Mouse (Mus musculus): ENCODE data around the gene Olfr522.

The Olfr522 gene

DNA sequence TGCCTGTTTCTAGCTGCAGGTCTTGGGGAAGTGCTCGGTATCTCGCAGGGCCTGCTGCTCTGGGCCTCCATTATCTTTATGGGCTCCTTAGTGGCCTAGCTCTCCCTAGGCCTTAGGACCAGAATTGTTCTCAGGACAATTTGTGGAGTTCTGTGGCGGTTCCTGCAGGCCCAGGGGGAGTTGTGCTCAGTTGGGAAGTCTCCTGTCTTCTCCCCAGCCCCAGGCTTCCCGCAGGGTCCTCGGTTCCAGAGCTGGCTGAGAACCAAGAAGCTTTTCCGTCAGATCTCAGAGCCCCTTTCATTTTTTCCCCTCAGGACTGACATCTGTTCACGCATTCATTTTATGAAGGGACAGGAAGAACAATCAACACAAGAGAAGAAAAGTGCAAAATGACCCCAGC, at the start of gene Olfr522:
TSS of gene Olfr522 (minus strand) at position 101 of the 400 bp plus-strand sequence.
- no peak for DNase-seq (ENCODE audit: low spot score in 2 of 2)

DNA sequence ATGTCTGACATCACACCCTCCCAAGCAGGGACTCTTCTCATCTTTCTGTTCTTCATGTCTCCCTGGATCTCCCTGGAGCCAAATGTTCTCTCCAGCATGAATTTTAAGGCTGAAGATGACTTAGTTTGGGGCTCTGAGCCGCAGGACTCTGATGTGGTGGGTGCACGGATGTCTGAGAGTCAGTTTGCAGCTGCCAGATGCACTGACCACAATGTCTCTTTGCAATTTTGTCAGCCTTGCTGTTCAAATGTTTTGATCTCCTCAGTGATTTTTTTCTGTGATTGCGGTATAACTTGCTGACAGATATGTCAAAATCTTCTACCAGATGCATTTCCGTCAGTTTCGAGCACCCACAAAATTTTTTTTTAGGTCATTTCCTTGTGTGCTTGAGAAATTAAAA, 49.3 kb upstream of the Olfr522 start:
- no peak for DNase-seq (ENCODE audit: low spot score in 2 of 2)

DNA sequence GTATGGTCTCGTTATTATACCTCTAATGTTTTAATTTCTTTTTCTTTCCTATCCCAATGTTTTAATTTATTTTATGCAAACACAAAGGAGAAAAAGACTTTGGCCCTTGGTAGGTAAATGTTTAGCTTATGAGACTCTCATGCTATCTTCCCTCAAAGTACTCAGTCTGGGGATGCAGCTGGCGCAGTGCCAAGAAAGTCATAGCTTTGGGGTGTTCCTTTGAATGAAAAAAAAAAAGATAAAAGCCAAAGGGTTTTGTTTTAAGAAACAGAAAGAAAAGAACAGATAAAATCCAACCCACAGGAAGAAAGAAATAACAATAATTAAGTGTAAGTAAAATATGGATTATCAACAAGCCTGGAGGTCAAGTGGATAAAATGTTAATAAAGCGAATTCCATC, 44.1 kb upstream of the Olfr522 start:
- DNase-seq (ENCODE audit: low spot score in 2 of 2): no peak

DNA sequence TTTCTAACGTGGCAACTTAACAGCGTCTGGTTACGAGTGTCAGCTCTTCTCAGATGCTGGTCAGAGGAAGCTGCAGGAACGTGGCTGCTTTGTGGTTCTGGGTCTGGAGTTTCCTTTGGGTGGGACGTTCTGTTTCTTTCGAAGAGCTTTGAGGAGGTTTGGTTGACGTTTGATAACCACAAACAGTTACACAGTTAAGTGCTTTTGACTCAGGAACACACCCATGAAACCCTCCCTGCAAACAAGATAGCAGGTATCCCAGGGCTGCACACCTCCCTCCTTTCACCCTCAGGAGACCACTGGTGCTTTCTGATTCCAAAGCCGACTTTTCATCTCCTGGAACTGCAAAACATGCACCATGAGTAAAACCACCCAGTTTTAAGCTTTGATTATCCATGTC, 43.6 kb upstream of the Olfr522 start:
- DNase-seq (ENCODE audit: low spot score in 2 of 2): no peak

DNA sequence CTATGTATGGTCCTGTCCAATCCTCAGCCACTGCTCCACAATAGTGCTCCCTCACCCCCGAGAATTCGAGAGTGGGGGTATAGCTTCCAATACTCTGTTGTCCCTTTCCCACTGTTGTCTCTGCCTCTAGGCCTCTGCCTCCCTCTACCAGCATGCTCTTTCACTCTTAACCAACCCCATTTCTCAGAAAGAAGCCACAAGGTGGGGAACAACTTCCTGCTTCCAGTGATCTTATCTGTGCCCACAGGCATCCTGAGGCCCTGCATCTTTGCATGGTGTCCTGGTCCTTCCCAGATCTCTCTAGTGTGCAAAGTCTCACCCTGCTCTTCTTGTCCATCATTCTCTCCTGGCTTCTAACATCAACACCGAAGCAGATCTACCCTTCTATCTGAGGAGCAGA, 42.3 kb upstream of the Olfr522 start:
- DNase-seq (ENCODE audit: low spot score in 2 of 2): no peak

DNA sequence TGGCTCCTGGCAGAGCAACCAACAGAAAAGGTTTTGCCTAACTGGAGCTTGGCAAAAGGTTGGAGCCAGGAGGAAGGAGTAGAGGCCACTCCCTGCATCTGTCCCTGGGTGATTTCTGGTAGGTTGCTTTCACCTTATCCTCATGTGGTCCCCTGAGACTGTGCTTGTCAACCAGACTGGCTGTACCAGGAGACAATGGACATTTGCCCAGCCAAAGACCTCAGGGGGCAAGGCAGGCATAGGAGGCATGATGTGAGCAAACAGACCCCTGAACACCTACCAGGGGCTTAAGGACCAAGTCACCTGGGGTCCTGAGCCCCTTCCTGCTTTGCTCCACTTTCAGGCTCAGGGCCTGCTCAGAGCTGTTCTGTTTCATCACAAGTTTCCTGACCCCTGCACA, 41.3 kb upstream of the Olfr522 start, which contains the start of gene Olfr524:
TSS of gene Olfr524 (minus strand) at position 101 of the 400 bp plus-strand sequence.
- DNase-seq (ENCODE audit: low spot score in 2 of 2): no peak

DNA sequence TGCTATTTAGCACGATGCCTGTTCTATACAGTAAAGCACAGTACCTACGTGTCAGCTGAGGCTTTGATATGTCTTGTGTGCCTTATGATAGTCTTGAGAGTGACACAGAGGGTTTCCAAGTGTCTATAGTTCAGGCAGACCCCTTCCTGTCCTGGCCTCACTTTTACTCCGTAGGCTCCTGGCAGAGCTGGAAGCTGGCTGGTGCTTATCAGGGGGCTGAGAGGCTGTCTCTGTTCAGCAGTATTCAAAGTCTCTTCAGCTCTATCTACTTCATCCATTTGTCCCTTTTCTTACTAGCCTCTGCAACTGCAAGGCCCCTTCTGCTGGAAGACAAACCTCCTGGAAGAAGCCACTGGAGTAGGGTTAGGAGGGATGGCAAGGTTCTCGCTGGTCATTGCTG, 36.5 kb upstream of the Olfr522 start:
- no peak for DNase-seq (ENCODE audit: low spot score in 2 of 2)

DNA sequence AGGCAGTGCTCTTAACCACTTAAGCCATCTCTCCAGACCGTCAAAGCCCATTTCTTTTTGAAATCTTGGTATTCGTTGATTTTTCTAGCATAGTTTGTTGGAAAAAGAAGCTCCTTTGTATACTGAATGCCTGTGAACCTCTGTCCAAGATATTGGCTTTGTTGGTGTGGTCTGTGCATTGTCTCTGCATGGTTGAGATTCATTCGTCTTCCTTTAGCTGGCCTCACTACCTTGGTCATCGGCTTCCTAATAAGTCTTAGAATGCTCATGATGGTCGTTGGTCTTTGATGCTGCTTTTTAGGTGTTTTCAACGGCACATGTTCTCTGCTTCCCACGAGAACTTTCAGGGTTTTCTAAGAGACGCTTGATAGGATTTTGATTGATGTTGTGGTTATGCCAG, 31.4 kb upstream of the Olfr522 start:
- DNase-seq (ENCODE audit: low spot score in 2 of 2): no peak

DNA sequence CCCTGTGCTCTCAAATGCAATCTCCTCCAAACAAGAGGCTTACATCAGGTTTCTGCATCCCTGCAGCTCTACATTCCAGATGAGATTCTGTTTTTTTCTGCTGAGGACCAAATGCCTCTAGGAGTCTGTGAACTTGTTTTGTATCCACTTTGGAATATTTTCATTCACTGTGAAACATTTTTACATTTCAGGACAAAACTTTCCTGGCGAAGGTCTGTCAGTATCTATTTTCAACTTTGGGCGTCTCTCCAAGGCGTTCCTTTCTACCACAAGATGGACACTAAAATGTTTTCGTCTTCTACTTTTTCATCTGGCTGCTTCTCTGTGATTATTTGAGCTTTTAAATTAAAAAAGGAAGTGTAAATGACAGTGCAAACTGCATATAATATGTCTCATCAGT, 29.5 kb upstream of the Olfr522 start:
- DNase-seq (ENCODE audit: low spot score in 2 of 2): peak in 1 of 2 experiments; percentile 31

DNA sequence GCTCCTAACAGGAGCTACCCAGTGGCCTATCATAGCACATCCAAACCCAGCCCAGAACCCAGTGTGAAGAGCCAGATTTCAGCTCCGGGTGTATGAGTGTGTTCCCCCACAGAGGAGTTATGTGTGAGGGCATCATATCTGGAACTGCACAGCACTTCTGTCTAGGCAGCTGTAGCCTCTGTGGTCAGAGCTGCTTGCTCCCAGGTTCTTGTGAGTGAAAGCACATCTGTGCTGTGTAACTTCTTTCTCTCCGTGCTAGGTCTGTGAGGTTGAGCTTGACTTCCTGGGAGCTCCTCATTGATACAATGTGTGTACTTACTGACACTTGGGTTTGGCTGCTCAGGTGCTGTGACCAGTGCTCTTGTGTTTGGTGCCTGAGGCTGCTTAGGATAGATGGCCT, 28.3 kb upstream of the Olfr522 start:
- no peak for DNase-seq (ENCODE audit: low spot score in 2 of 2)

DNA sequence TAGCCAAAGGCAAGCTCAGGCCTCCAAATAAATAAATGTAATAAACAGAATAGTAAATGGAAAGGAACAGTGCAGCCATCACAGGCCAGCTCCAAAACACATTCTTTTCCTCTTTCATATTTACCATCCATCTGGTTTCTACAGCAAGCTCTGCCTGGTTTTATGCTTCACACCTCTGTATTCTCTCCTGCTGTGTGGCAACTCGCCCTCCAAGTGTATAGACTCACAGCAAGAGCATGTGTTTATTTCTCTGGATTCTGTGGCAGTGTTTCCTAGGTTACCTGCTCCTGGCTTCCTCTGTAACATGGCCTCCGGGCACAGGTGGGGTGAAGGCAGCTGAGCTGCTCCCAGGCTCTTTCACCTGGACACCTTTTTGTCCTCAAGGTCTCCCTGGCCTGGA, 27.9 kb upstream of the Olfr522 start:
- DNase-seq (ENCODE audit: low spot score in 2 of 2): no peak

DNA sequence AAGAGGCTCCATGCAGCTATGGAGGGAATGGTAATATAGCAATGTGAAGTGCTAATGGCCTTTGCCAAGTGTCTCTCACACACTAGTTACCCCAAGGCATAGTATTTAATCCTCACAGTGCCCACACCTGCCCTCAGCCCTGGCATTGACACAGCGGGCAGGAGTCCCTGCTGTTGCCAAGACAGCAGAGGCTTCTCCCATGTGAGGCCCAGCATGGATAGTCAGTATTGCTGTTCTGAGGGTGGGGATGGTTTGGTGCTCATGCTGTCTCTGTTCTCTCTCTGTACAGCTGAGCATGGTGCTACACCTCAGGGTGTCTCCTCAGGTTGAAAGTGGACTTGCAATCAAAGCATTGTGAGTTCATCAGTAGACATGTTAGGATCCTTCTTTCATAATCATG, 25.9 kb upstream of the Olfr522 start:
- DNase-seq (ENCODE audit: low spot score in 2 of 2): no peak

DNA sequence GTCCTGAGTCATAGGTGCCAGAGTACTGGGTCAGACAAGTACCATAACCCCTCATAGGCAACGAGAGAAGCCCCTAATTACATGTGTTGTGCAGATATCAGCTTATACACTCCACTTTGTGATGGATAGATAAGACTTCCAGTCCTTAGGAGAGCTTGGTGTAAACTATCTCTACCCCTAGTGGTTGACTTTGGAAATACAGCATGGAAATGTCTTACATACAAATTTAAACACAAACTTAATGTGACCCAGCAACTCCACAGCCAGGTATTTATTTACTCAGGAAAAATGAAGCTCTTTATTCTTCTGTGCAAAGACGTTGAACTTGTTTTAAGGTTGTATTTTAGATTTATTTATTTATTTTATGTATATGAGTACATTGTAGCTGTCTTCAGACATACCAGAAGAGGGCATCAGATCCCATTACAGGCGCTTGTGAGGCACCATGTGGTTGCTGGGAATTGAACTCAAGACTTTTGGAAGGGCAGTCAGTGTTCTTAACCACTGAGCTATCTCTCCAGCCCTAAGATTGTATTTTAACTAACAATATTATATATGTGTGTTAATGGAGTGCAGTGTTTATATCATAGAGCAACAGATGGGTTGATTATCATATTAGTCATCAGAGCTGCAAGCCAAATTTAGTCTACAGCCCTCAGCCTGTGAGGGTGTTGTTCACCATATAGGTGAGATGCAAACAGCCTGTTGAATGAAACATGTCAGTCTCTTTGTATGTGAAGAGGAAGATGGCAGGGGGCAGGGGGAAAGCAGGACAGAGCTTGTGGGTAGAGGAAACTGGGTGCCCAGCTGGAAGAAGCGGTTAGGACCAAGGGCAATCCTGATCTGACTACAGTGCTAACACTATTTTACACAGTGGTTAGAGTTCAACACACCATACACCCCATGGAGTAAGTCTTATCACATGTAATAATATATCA, 24.1 kb upstream of the Olfr522 start:
- no peak for DNase-seq (ENCODE audit: low spot score in 2 of 2)

DNA sequence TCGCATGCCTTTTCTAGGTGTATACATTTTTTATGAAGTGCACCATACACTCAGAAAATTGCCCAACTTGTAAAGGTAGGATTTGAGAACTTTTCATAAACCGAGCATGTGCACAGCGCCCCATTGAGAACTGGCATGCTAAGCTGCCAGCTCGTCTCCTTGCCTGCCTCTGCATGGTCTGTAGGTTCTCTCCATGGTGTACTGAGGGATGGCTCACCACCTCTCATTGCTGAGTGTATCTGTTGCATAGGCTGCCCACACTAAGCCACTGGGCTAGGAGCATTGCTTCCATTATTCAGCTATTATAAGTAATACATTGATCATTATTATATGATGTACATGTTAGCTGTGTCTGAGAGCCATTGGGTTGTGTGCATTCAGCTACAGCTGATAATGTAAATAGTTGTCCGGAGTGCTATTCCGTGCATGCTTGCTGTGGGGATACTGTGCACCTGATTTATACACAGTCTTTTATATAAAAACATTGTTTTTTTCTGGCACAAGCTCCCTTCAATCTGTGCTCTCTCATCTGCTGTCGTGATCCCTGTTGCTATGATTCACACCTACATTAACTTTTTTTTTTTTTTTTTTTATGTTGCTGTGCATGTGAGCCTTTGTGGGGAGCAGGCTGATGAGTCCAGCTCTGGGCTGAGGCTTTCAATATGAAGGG, 23.3 kb upstream of the Olfr522 start:
- DNase-seq (ENCODE audit: low spot score in 2 of 2): no peak

DNA sequence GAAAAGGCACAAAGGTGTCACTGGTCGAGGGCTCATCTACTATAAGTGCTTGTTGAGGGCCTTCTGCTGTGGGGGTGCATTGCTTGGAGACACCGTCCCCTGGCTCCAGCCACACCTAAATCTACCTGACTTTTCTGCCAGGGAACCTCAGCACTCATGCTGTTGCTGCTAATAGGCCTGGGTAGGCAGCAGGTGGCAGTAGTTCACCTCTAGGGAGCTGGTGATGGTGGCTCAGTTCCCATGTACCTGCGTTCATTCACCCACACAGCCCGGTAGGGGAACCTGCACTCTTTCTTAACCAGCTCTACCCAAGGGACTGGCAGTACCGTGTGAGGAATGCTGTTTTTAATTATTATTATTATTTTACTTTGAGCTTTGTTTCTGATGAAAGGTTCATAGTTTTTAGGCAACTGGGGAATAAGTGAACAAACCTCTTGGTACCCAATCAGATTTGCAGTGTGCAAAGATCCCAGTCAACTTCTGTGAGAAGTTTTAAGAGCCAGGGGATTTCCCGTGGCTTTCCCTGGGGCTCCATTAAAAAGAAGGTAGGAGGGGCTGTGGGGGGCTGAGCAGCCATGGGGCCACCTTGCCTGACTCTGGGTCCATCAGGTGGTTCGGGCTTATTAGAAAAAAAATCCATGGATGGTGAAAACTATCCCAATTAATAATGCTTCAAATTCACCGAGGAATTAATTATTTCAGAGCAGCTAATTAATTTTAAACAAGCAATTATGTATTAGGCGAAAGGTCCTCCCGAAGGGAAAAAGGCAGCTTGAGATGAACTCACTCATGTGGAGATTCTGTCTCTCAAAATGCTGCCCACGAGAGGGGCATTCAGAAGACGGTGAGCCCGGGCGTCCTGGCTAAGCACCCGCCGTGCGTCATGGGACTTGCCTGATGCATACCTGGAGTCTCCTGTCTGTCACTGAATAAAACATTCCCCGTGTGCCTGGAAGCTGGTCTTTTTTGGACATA, 22.4 kb upstream of the Olfr522 start:
- peak; percentile 25 to 38 for DNase-seq (ENCODE audit: low spot score in 2 of 2)

DNA sequence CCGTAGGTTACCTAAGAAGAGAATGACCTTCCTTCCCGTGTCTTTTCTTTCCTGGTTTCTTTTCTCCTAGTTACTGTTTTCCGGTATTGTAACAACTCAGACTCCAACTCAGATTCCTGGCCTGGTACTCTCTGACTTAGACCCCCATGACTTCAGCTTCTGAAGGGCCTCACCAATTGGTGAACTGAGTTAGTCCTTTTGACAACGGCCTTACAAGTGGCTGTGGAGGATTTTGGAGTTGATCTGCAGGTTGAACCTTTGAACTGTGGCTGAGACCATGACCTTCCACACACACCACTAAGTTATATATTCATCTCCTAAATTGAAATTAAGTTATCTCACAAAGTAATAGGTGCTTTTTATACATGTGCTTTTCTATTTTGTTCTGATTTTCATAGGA, 19.6 kb upstream of the Olfr522 start:
- no peak for DNase-seq (ENCODE audit: low spot score in 2 of 2)

DNA sequence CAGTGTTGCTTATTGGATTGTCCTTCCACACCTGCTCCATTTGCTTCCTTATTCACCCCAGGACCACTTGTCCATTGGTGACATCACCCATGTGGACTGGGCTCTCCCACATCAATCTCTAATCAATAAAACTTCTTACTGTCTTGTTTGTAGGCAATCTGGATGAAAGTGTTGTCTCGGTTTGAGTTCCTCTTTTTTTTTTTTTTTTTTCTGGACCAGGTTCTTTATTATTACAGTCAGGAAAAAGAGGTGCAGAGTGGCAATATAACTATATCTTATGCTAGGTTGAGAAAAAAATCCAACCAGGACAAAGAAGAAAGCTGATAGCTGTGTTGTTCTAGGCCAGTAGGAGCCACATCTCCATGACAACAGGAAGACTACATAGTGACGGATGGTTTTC, 16.1 kb upstream of the Olfr522 start:
- DNase-seq (ENCODE audit: low spot score in 2 of 2): no peak

DNA sequence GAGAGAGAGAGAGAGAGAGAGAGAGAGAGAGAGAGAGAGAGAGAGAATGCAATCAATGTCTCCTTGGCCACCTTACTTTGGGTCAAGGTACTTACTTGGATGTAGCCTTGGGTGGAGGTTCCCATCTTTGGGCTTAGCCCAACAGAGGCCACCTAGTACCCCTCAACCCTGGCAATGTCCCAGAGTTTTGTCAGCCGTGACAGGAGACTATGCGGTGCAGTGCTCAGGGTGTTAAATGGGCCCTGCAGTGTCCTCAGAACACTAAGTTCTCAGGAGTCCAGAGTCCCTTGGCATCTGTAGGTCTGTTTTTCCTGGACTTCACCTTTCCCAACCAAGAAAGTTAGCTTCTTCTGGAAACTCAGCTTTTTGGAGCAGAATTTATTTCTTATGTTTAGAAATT, 14.6 kb upstream of the Olfr522 start:
- no peak for DNase-seq (ENCODE audit: low spot score in 2 of 2)

DNA sequence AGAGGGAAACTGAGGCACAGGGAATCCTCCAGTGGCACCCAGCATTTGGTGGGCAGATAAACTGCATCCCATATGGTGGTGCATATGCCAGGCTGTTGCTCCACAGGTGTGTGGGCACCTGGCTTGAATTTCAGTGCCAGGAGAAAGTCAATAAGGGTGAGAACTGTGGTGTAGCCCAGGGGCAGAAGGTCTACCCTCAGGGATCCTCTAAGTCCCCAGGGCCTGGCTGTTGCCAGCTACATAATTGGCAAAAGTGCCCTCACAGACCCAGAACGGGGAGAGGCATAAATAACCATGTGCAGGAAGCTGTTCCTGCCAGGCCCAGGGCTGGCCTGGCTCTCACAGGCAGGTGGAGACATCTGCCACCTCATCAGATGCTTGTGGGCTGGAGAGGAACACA, 8.4 kb upstream of the Olfr522 start, which contains the start of gene Olfr523:
TSS of gene Olfr523 (plus strand) at position 282 of the 400 bp plus-strand sequence.
- no peak for DNase-seq (ENCODE audit: low spot score in 2 of 2)

DNA sequence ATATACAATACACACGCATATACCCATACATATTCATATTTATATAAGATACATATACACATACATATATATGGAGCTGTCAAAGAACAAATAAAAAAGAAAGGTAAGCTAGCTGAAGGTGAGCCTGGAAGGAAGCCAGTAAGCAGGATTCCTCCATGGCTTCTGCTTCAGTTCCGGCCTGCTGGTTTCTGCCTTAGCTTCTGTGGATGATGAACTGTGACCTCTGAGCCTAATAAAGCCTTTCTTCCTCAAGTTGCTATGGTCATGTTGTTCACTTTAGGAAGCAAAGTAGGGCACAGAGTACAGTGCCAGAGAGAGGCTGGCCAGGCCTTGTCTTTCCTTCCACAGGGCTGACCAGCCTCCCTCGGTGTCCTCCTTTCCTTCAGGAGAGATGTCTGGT, 6.3 kb upstream of the Olfr522 start:
- DNase-seq (ENCODE audit: low spot score in 2 of 2): no peak

DNA sequence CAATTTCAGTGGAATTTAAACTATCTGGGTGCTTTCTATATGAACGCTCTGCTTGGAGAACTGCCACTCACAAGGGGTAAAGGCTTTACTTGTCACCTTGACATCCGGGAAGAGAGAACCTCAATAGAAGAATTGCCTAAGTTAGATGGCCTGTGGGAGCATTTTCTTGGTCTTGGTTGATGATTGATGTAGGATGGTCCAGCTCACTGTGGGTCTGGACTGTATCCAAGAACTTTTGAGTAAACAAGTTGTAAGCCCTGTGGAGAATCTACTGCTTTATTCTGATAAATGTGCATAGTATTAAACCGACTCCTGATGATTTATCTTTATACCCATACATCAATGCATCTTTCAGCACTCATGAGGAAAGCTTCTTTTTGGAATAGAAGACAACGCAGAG, 4.8 kb upstream of the Olfr522 start:
- no peak for DNase-seq (ENCODE audit: low spot score in 2 of 2)

DNA sequence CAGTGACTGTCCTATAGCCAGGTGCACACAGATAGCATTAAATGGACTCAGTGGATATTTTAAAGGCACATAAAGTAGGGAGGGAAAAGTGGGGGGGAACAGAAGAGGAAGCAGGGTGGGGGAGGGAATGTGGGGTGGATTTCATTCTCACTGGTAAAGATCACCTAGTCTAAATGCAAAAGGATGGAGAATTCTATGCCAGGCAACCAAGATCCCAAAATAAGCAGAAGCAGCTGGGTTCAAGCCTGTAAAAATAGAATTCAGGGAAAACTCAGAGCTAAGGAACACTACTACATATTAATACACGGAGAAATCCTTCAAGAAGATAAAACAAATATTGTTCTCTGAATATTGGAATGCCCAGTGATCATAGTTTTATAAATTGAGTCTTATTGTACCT, 3.4 kb upstream of the Olfr522 start:
- peak in 1 of 2 experiments; percentile 31 for DNase-seq (ENCODE audit: low spot score in 2 of 2)

All from frontal cortex, postnatal 36 days (tissue).